Mouse (Mus musculus): ENCODE measurements at regions not wholly inside any gene's neighbourhood (a gene's known extent, or its start where the extent isn't known, plus 50 kb on each side); places are given as distances from the start of the nearest gene placed in this dataset.

- Histone ChIP-seq H3K4me3 (ENCODE audit: low read depth, low read length) (no peak overlapping the region), H3K9ac (ENCODE audit: low read length) (no peak overlapping the region), H3K27me3 (ENCODE audit: control insufficient read depth, insufficient read depth, low read length) (no peaks in the 10 kb centered on the region), H3K36me3 (ENCODE audit: control insufficient read depth, insufficient read depth, low read length) (no peaks in the 10 kb centered on the region), H3K4me1 (ENCODE audit: control insufficient read depth, insufficient read depth, low read length) (peaks cover 45% of the 10 kb centered on the region), H3K4me2 (no peak overlapping the region), H3K9me3 (ENCODE audit: control insufficient read depth, low read length) (peaks cover 2% of the 10 kb centered on the region; the same call in 1 of the 2 replicates), H3K27ac (ENCODE audit: low read depth, low read length) (no peak overlapping the region)
- 33% methylated on average over 5 of the region's 5 CpGs for WGBS
- DNase-seq (ENCODE audit: low spot score, missing footprints) (no peak), ATAC-seq (ENCODE audit: low FRiP score) (no peak)
Measured at GRCm38 (mm10) chr12:79921786-79922185, 191.0 kb downstream of the Zfp36l1 start.

GRCm38 (mm10) chr12:79918983-79919382, 193.8 kb downstream of the Zfp36l1 start:
- H3K9ac ChIP-seq (ENCODE audit: low read length): no peak overlapping the region
- no peaks in the 10 kb centered on the region for H3K27me3 ChIP-seq (ENCODE audit: control insufficient read depth, insufficient read depth, low read length)
- H3K4me2 ChIP-seq: no peak overlapping the region
- no peak for ATAC-seq (ENCODE audit: low FRiP score)
- peaks cover 2% of the 10 kb centered on the region; the same call in 1 of the 2 replicates for H3K9me3 ChIP-seq (ENCODE audit: control insufficient read depth, low read length)
- peaks cover 22% of the 10 kb centered on the region for H3K4me1 ChIP-seq (ENCODE audit: control insufficient read depth, insufficient read depth, low read length)
- H3K36me3 ChIP-seq (ENCODE audit: control insufficient read depth, insufficient read depth, low read length): no peaks in the 10 kb centered on the region
- no peak overlapping the region for H3K27ac ChIP-seq (ENCODE audit: low read depth, low read length)
- WGBS: 88% methylated on average over 5 of the region's 5 CpGs
- H3K4me3 ChIP-seq (ENCODE audit: low read depth, low read length): no peak overlapping the region
- DNase-seq (ENCODE audit: low spot score, missing footprints): no peak

- H3K36me3 ChIP-seq (ENCODE audit: control insufficient read depth, insufficient read depth, low read length): no peaks in the 10 kb centered on the region
- no peak overlapping the region; the same call in 1 of the 2 replicates for H3K9ac ChIP-seq (ENCODE audit: low read length)
- H3K4me3 ChIP-seq (ENCODE audit: low read depth, low read length): no peak overlapping the region
- H3K4me1 ChIP-seq (ENCODE audit: control insufficient read depth, insufficient read depth, low read length): peaks cover 22% of the 10 kb centered on the region
- H3K27me3 ChIP-seq (ENCODE audit: control insufficient read depth, insufficient read depth, low read length): no peaks in the 10 kb centered on the region
- no peak overlapping the region for H3K4me2 ChIP-seq
- H3K9me3 ChIP-seq (ENCODE audit: control insufficient read depth, low read length): peaks cover 2% of the 10 kb centered on the region; the same call in 1 of the 2 replicates
- DNase-seq (ENCODE audit: low spot score, missing footprints) (no peak), ATAC-seq (ENCODE audit: low FRiP score) (no peak)
- H3K27ac ChIP-seq (ENCODE audit: low read depth, low read length): no peak overlapping the region
- WGBS: 37% methylated on average over 10 of the region's 10 CpGs
Measured at GRCm38 (mm10) chr12:79917634-79918289, 195.1 kb downstream of the Zfp36l1 start.

GRCm38 (mm10) chr12:79916896-79917633, 195.7 kb downstream of the Zfp36l1 start:
- H3K36me3 ChIP-seq (ENCODE audit: control insufficient read depth, insufficient read depth, low read length): no peaks in the 10 kb centered on the region
- H3K9ac ChIP-seq (ENCODE audit: low read length): no peak overlapping the region; the same call in 1 of the 2 replicates
- WGBS: 77% methylated on average over 5 of the region's 5 CpGs
- no peak for ATAC-seq (ENCODE audit: low FRiP score)
- H3K27ac ChIP-seq (ENCODE audit: low read depth, low read length): no peak overlapping the region
- H3K4me2 ChIP-seq: no peak overlapping the region
- H3K4me3 ChIP-seq (ENCODE audit: low read depth, low read length): no peak overlapping the region
- H3K27me3 ChIP-seq (ENCODE audit: control insufficient read depth, insufficient read depth, low read length): no peaks in the 10 kb centered on the region
- peaks cover 2% of the 10 kb centered on the region; the same call in 1 of the 2 replicates for H3K9me3 ChIP-seq (ENCODE audit: control insufficient read depth, low read length)
- peaks cover 24% of the 10 kb centered on the region for H3K4me1 ChIP-seq (ENCODE audit: control insufficient read depth, insufficient read depth, low read length)
- DNase-seq (ENCODE audit: low spot score, missing footprints): no peak

GRCm38 (mm10) chr12:79913898-79914297, 198.9 kb downstream of the Zfp36l1 start:
- H3K9ac ChIP-seq (ENCODE audit: low read length): no peak overlapping the region
- H3K4me3 ChIP-seq (ENCODE audit: low read depth, low read length): no peak overlapping the region
- no peaks in the 10 kb centered on the region for H3K27me3 ChIP-seq (ENCODE audit: control insufficient read depth, insufficient read depth, low read length)
- no peak overlapping the region for H3K27ac ChIP-seq (ENCODE audit: low read depth, low read length)
- H3K4me1 ChIP-seq (ENCODE audit: control insufficient read depth, insufficient read depth, low read length): peaks cover 26% of the 10 kb centered on the region
- H3K9me3 ChIP-seq (ENCODE audit: control insufficient read depth, low read length): no peaks in the 10 kb centered on the region
- H3K36me3 ChIP-seq (ENCODE audit: control insufficient read depth, insufficient read depth, low read length): no peaks in the 10 kb centered on the region
- no peak for ATAC-seq (ENCODE audit: low FRiP score)
- no peak overlapping the region for H3K4me2 ChIP-seq
- DNase-seq (ENCODE audit: low spot score, missing footprints): no peak
- WGBS: 83% methylated on average over 6 of the region's 6 CpGs

GRCm38 (mm10) chr12:79912281-79913063, 200.3 kb downstream of the Zfp36l1 start:
- peaks cover 23% of the 10 kb centered on the region for H3K4me1 ChIP-seq (ENCODE audit: control insufficient read depth, insufficient read depth, low read length)
- H3K4me3 ChIP-seq (ENCODE audit: low read depth, low read length): no peak overlapping the region
- H3K9ac ChIP-seq (ENCODE audit: low read length): no peak overlapping the region
- WGBS: 93% methylated on average over 10 of the region's 10 CpGs
- H3K27me3 ChIP-seq (ENCODE audit: control insufficient read depth, insufficient read depth, low read length): no peaks in the 10 kb centered on the region
- H3K36me3 ChIP-seq (ENCODE audit: control insufficient read depth, insufficient read depth, low read length): no peaks in the 10 kb centered on the region
- H3K27ac ChIP-seq (ENCODE audit: low read depth, low read length): peak overlapping the region; percentile 88; the same call in 1 of the 2 replicates
- DNase-seq (ENCODE audit: low spot score, missing footprints): no peak
- no peak for ATAC-seq (ENCODE audit: low FRiP score)
- no peak overlapping the region for H3K4me2 ChIP-seq
- H3K9me3 ChIP-seq (ENCODE audit: control insufficient read depth, low read length): no peaks in the 10 kb centered on the region

GRCm38 (mm10) chr12:79910884-79911759, 201.7 kb downstream of the Zfp36l1 start:
- DNase-seq (ENCODE audit: low spot score, missing footprints) (peak; percentile 97), ATAC-seq (ENCODE audit: low FRiP score) (peak; percentile 89)
- Histone ChIP-seq H3K9ac (ENCODE audit: low read length) (peak overlapping the region; percentile 28; the same call in 1 of the 2 replicates), H3K4me2 (peak overlapping the region; percentile 6; the same call in 1 of the 2 replicates), H3K36me3 (ENCODE audit: control insufficient read depth, insufficient read depth, low read length) (no peaks in the 10 kb centered on the region), H3K4me3 (ENCODE audit: low read depth, low read length) (no peak overlapping the region), H3K27ac (ENCODE audit: low read depth, low read length) (peak overlapping the region; percentile 88), H3K27me3 (ENCODE audit: control insufficient read depth, insufficient read depth, low read length) (no peaks in the 10 kb centered on the region), H3K4me1 (ENCODE audit: control insufficient read depth, insufficient read depth, low read length) (peaks cover 23% of the 10 kb centered on the region), H3K9me3 (ENCODE audit: control insufficient read depth, low read length) (no peaks in the 10 kb centered on the region)
- 5% methylated on average over 15 of the region's 15 CpGs for WGBS

GRCm38 (mm10) chr12:79907583-79907982, 205.2 kb downstream of the Zfp36l1 start:
- no peak for DNase-seq (ENCODE audit: low spot score, missing footprints)
- H3K27ac ChIP-seq (ENCODE audit: low read depth, low read length): no peak overlapping the region
- no peak overlapping the region for H3K9ac ChIP-seq (ENCODE audit: low read length)
- H3K36me3 ChIP-seq (ENCODE audit: control insufficient read depth, insufficient read depth, low read length): no peaks in the 10 kb centered on the region
- H3K4me3 ChIP-seq (ENCODE audit: low read depth, low read length): no peak overlapping the region
- H3K4me1 ChIP-seq (ENCODE audit: control insufficient read depth, insufficient read depth, low read length): peaks cover 17% of the 10 kb centered on the region
- no peaks in the 10 kb centered on the region for H3K9me3 ChIP-seq (ENCODE audit: control insufficient read depth, low read length)
- no peak overlapping the region for H3K4me2 ChIP-seq
- 81% methylated on average over 5 of the region's 5 CpGs for WGBS
- no peak for ATAC-seq (ENCODE audit: low FRiP score)
- no peaks in the 10 kb centered on the region for H3K27me3 ChIP-seq (ENCODE audit: control insufficient read depth, insufficient read depth, low read length)
